Mouse (Mus musculus) kidney, postnatal 14 days (tissue): ENCODE measurements at regions not wholly inside any gene's neighbourhood (a gene's known extent, or its start where the extent isn't known, plus 50 kb on each side); places are given as distances from the start of the nearest gene placed in this dataset.
"Not testable (repeated sequence)": the region's sequence is repeated elsewhere in the genome, so short reads cannot be mapped to it uniquely, and the experiment has no call there.

Experiments
- DNase-seq: peaks from one replicate; pipeline ENCODE4 v3.0.0; 2022; ENCODE audit warnings: mixed read lengths

DNA sequence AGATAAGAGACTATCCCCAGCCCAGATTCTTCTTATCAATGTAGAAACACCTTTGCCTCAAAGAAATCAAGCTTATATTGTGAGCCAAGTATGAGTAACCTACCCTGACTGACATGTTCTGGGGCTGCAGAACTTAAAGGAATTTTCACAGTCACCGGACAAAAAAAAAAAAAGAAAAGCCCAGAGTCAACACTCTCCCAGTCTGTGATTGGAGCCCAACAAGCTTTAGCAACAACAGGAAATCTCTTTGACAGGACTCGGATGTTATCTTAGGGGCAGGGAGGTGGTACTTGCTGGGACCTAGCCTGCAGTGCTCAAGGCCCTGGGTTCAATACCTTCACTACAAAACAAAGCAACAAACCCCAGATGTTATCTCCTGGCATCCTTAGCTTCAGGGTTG is 114.2 kb downstream of the Nectin1 start:
- no peak for DNase-seq

DNA sequence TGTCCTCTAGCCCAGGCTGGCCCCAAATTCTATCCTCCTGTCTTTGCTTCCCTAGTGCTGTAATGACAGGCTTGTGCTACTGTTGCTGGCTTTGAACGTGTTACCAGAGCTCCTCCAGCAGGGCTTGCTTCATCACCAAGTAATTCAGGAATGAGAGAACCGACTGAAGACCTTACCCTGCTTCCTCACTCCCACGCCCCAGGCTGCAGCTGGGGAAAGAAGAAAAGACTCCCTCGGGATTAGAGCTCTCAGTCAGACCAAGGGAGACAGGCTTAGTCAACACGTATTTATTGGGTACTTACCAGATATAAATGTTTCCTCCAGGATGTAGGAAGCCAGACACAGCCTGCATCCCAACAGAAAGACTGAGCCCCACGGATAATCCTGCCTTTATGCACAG is 115.0 kb downstream of the Nectin1 start:
- DNase-seq = no peak

DNA sequence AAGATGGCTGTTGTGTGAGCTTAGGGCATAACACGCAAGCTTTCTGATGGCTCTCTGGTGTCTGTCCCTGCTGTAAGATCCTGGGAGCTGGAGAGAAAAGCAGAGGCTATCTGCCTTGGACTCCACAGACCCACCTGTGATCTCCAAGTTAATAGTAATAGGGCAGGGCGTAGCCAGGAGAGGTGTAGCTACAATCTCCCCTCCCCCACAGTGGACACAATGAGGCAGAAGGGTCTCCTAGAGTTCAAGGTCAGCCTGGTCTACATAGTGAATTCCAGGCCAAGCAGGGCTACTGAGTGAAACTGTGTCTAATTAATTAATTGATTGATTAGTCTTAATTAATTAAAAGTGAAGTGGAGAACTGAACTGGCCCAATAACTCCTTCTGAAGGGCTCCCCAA is 116.5 kb downstream of the Nectin1 start:
- no peak for DNase-seq

DNA sequence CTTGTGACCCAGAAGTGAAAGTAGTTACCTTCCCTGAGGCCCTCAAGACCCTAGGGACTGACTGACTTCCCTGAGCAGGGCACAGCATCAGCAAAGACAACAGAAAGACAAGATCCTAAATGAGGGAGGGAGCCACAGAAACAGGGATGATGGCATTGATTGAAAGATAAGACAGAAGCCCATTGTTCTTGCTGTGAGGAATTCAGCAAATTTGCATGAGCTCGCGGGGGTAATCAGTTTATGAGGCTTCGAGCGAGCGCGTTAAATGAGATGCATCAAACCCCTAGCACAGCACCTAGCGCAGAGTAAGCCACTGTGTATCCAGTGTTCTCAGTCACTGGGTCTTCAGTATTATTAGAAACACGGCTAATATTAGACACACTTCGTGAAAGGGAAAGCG is 117.6 kb downstream of the Nectin1 start:
- DNase-seq = no peak

DNA sequence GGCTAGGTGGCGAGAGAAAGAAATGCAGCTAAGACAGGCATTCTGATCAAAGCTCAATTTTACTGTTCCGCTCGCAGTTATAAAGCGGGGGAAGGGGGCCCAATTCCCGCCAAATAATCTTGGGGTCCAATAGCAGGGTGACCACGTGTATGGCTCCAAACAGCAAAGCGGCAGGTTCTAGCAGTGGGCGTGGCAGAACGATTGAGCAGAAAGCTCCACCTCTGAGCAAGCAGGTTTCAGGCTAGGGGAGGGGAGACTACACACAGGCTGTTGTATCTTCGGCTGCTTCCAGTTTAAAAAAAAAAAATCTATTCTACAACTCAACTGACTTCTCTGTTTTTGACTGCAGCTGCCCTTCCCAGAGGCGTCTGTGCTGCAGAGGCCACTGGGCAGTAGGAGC is 118.2 kb downstream of the Nectin1 start:
- not testable (repeated sequence) for DNase-seq

DNA sequence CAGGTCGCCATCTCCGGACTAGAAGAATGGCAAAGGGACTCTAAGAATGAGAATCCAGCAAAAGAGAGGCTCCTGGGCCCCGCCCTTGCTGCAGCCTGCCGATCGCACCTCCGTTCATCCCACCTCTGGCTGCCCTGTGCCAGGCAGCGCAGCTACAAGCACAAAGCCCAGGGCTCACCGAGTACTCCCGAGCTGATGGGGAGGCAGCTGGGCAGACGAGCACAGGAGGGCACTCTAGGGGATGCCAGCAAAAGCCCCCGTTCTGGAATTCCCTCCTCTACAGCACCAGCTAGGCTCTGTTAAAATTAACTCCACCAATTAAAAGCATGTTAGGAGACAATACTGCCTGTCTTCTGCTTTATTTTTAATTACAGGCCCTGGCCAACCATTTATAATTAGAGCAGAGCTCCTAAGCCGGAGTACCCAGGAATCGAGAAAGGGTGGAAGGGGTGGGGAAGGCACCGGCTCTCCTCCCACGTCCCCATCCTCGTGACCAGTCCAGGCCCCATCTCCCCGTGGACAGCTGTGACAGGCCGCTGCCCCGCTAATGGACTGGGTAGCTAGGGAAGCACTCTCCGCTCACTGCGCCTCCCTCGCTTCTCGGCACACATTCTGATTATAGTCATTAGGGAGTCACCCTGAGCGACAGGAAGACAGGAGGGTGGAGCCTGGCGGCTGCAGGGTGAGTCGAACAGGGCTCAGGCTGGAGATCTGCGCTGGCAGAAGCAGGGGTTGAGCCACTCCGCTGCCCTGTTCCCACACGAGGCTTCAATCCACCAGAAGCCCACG is 120.0 kb downstream of the Nectin1 start:
- peak; percentile 18 for DNase-seq

DNA sequence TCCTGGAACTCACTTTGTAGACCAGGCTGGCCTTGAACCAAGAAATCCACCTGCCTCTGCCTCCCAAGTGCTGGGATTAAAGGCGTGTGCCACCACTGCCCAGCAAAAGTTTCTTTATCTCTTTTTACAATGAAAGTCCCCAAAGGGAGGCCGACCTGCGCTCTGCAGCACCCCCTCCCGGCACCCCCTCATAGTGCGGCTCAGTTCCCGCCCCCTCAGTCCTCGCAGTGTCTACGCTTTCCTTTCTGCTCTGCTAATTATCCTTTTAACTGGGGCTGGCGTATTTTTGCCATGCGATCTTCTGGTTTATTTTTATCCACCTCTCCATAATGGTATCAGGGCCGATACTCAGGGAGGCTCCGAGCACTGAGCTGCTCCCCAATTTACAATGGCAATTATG is 123.0 kb downstream of the Nectin1 start:
- DNase-seq = no peak

DNA sequence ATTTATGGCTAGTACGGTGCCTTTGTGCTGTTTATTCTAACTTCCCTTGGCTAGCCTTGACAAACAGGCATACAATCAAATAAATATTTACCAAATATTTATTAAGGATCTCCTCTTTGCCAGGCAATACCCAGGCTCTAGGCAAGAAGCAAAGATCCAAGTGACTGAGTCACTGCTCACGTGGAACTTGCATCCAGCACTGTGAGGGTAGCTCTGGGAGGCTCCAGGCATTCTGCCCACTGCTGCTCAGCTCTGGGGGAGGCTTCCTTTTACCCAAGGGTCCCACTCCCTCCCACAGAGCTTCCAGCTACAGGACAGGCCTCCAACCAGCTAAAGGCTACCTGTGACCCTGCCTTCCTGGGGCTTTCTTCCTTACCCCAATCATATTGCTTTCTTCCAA is 130.1 kb downstream of the Nectin1 start:
- no peak for DNase-seq

DNA sequence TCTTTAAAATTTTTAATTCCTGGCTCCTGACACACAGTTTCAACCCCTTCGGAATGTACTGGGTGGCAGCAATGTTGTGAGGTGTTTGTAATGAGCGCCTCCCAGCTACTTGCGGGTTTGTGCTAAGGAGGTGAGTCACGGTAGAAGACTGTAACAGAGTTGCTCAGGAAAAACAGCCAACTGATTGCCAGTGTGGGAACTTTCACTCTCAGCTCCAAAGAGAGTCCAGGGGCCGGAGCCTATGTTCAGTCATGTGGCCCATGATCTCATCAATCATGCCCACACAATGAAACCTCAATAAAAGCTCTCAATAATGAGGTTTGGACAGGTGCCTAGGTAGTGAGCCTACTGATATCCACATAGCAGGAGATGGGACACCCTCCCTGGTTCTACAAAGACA is 130.5 kb downstream of the Nectin1 start:
- no peak for DNase-seq

DNA sequence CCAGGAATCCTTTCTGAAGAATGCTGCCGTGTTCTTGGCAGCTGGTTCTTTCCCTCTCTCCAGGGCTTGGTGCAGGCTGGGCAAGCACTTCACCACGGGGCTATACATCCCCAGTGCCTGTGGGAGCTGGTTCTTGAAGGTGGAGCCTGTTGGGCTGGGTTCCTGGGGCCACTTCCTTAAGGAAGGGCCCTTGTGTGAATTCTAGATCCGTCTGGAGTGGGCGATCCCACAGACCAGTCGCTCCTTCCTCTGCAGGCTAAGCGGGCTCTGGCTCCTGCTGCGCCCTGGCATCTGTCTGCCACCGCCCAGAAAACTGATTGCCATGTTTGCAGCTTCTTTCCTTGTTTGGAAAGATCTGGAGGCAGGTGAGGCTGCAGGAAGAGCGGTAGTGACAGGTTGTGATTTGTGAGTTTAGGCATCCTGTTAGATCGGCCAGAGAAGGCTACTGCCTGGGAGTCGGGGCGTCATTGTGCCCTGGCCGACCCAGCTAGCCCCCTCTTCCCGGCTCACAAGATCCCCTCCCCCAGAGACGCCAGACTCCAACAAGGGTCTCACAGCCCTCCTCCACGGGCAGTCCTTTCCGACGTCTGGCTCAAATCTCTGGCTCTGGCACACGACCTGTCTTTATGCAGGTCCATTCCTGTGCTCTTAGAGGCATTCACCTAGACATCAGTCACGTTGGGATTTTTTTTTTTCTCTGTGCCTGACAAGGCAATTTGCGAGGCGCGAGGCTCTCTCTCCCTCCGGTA is 135.6 kb downstream of the Nectin1 start:
- no peak for DNase-seq

DNA sequence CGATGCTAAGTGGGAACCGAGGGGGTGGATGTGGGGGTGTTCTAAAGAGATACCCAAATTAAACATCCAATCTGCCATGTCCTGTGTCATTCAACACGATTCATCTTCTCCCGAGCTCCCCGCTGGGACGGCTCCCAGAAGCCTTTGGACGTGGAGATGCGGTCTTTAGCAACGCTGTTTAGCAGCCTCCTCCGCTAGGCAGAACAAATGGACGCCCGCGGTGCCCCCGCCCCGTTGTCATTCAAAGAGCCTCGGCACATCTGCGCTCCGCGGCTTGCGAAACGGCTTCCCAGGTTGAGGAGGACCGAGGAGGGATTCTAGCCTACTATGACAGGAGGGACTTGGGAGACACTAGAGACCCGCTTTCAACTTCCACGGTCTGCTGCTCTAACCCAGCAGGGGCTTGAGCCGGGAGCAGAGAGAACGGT is 136.2 kb downstream of the Nectin1 start:
- no peak for DNase-seq

DNA sequence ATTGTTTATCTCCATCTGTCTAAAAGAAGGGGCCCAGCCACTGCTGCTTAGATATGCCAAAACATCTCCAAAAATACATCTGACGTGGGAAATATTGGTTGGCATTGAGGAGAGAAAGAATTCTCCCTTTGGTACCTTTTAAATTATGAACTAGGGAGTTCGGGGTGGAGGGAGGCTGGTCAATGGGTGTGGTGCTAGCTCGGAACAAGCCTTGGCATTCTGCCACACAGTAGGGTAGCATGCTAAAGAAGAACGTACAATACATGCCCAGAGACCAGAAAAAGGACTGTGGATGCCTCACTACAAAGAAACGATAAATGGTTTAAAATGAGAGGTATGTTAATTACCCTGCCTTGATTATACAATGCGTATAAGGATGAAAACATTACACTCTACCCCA is 149.3 kb downstream of the Nectin1 start:
- DNase-seq = no peak

DNA sequence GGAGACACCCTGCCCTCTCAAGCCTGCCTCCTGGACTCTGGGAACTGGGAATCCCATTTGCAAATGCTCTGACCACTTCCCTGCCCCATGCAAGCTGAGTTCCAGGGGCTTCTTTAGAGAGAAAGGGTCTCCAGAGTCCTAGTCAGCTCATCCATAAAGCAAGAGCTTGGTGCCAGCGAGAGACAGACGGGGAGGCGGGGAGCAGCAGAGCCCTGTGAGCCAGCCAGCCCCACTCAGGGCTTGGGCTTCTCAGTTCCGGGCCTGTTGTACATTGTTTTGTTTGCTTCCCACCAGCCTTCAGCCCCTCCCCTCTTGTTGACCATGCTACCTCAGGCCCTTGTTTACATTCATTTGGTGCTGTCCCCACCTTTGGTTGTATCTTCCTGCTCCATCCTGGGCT is 143.9 kb upstream of the Thy1 start:
- DNase-seq = no peak

DNA sequence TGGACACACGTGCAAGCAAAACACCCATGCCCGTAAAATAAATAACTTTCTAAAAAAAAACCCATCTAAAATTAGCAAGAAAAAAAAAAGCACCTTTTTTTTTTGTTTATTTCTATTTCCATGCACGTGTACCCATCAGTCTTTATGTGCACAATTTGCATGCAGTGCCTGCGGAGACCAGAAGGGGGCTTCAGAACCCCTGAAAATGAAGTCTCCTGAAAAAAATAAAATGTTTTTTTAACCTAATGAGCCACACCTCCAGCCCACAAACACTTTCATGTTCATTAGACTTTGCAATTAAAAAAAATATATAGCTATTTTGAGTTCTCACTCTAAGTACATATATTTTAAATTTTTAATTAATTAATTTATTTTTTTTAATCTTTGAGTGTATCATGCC is 134.9 kb upstream of the Thy1 start:
- no peak for DNase-seq

DNA sequence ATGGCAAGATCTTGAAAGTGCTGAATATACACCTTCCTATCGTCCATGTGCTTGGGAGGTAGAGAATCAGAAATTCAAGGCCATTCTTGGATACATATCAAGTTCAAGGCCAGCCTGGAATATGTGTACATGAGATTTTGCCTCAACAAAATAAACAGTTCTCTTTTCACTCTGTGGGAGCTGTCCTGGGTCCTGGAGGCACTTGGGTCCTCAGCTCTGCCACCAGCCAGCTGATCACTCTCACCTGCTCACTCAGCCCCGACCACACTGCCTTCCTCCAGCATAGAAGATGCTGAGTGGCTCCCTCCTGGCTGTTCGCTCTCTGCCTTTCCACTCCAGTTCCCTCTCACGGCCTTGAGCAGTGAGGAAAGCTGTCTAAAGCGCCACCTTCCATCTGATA is 128.2 kb upstream of the Thy1 start:
- no peak for DNase-seq

DNA sequence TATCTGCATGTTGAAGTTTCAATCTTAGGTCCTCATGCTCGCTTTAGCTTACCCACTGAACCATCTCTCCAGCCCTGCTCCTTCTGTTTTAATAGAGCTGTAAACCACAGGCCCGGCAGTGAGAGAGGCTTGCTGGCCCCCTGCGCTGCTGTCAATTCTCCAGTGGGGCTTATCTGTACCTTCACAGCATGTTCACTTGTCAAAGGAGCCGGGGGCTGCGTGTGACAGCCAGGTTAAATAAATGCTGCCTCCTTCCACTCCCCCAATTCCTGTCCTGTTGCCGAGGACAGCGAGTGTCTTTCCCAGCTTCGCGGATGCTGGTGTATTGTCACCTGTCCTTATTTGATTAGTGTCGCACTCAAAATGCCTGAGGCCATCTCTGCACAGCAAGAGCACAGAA is 125.7 kb upstream of the Thy1 start:
- no peak for DNase-seq

DNA sequence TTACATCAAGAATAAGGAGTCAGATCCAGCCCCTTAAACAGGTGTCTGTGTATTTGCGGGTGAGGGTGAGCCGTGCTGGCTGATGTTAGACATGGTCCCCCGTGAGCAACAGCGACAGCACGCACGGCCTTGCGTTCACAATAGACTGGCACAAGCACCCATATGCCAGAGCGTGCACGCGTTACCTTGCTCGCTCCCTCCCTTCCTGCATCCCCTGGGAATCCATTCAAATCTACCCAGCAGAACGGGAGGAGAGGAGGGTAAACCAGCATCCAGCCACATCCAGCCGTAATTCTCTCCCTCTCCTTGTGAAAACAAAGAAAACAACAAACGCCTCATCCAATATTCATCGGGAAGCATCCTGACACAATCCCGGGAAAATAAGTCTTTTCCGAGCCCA is 124.2 kb upstream of the Thy1 start:
- no peak for DNase-seq

DNA sequence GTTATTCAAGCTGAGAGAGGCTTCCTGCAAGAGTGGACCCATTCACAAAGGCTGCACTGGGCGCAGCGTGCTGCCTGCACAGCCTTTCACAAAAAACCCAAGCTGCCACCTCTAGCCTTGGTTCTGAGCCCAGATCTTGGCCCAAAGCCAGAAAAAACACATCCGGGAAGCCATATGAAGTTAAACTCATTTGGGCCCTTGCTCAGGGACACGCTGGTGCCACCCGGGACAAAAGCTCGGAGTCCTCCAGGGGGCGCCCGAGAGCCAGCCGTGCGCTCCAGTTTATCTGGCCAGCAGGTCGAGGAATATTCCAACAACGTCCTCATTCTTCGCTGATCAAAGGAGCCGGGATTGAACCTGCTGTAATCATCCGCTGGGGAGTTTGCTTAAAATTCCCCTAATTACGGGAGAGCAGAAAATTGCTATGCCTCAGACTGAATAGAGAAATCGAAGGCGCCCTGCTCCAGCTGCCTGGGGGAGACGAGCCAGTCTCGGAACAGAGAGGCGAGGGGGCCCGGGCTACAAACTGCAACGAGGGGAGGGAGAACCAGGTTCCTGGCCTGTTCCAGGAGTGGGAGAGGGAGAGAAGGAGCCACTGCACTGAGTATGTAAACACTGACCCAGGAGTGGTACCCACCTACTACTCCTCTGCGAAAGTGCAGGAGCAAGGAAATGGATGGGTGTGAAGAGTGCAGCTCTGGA is 123.0 kb upstream of the Thy1 start:
- DNase-seq = peak; percentile 82

DNA sequence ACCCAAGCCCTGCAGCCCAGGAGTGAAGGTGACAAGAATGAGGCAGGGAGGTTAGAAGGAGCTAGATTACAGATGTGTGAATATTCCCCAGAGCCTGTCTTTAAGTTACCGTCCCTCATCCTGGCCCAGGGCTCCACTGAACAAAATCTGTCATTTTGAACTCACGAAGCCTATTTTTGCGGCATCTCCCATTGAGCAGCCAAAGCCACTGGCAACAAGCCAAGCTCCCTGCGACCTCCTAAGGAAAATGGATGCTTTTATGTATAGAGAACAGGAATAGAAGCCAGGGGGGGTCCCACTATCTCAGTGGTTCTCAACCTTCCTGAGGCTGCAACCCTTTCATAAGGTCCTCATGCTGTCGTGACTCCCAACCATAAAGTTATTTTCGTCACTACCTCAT is 121.0 kb upstream of the Thy1 start:
- no peak for DNase-seq

DNA sequence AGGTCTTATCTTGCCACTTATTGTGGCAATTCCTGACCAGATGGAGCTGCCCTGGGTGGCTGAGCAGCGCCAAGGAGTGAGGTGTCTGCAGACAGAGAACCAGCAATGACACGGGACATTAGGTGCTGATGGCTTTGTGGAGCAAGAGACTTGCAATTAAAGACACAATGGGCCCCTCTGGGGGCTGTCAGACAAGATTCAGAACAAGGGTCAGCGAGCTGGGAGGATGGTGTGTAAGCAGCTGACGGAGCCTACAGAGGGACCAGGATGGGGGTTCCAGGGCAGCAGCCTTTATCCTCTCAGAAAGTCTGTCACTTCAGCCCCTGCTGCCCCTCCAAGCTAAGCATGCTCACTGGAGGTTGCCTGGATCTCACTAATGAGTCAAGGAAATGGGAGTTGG is 120.1 kb upstream of the Thy1 start:
- no peak for DNase-seq

DNA sequence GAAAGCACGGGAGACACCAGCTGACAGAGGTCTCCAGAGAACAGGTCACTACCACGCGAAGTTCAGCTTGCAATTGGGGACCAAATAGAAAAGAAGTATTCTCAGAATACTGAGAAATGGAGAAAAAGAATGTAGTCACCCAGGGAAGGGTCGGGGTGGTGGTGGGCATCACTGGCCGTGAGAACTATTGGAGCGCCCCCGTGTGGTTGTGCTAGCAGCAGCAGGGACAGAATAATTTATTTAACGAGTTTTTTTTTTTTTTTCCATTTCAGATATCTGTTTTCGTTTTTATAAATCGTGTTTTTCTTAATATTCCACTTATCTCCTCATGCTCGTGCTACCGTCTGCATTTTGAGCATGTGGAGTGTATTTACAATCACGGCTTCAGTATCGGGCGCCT is 118.4 kb upstream of the Thy1 start:
- DNase-seq = no peak

DNA sequence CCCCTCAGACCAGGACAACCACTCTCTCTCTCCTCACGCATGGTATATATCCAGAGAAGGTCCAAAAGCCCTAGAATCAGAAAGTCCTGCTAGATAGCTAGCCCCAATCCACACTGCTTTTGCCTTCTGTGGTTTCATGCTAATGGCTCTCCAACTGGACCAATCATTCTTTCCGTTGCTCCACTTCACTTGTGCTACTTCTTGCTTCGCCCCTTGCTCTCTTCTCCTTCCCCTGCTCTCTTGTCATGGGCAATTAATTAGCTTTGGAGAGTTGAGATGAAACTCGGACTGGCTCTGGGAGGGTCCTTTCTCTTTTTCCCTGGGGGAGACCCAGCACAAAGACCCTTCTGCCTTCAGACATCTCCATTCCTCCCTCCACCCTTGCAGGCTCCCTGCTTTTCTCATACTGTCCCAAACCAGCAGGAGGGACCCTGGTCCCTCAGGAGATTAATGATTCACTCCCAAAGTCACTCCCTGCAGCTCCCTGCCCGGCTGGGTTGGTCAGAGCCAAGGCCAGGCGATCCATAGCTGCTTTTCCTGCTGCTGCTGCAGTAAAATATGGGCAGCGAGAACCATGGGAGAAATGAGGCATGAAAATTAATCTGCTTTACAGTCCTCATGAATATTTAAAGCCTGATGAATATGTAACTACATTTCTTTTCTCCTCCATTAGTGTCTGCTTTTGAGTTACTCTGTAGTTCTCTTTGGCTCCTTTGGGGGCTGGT is 113.7 kb upstream of the Thy1 start:
- DNase-seq = peak; percentile 38

DNA sequence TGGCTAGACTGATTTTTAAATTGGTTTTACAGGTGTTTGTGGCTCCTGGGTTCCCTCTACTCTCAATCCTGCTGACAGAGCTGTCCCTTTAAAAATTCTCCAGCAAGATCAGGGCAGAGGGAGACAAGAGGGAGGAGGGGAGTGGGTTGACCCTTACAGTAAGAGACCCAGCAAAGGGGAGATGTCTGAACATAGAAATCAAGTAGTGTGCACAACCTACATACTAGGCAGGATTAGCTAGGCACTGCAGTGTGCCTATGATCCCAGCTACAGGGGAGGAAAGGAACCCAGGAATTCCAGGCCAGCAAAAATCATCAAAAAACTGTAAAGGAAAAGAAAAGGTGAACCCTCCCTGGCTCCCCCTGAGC is 113.2 kb upstream of the Thy1 start:
- no peak for DNase-seq
